13 mouse cellular contexts compared by ENCODE assay signal in the genomic region with DNA sequence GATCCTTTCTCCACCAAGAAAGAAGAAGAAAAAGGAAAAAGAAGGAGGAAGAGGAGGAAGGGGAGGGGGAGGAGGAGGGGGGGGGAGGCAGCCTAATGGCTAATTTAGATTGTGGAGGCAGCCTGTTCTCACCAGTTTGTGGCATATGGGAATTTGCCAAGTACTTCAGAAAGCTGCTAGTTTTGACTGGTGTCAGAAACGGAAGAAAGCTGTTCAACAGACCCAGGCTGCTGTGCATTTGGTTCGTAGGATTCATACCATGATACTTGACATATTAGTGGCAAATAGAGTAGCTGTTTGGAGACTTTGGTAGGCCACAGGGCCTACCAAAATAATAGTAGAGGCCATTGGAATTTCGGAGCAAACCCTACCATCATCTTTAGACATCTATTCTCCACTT.
"Had no signal": no experiment of that assay in that cellular context is flagged by ENCODE, and none has a peak within 500 bp of the region (broad histone marks: within the 10 kb centered on the region; RNA-seq: fewer than 3 reads in every experiment).

No protein-coding gene starts in this region.

- H3K4me2 ChIP-seq: liver, embryonic 12.5 days; midbrain, embryonic 12.5 days; neural tube, embryonic 13.5 days; stomach, embryonic 15.5 days had no signal

- H3K9ac ChIP-seq: liver, embryonic 12.5 days; midbrain, embryonic 12.5 days; neural tube, embryonic 13.5 days; stomach, embryonic 15.5 days had no signal

- ATAC-seq: hindbrain, postnatal 0 days; liver, embryonic 12.5 days; midbrain, embryonic 16.5 days had no signal

- H3K4me1 ChIP-seq: limb, embryonic 10.5 days; liver, embryonic 12.5 days; midbrain, embryonic 12.5 days; neural tube, embryonic 13.5 days; stomach, embryonic 15.5 days had no signal

- H3K27me3 ChIP-seq: liver, embryonic 12.5 days; midbrain, embryonic 12.5 days; neural tube, embryonic 13.5 days; stomach, embryonic 15.5 days had no signal

- H3K4me3 ChIP-seq: limb, embryonic 10.5 days; liver, embryonic 12.5 days; midbrain, embryonic 12.5 days; neural tube, embryonic 13.5 days; stomach, embryonic 15.5 days had no signal

- H3K9me3 ChIP-seq: limb, embryonic 10.5 days; liver, embryonic 12.5 days; midbrain, embryonic 12.5 days; neural tube, embryonic 13.5 days; stomach, embryonic 15.5 days had no signal

- DNase-seq: kidney, adult 11 months; retina, postnatal 1 day; right cerebral cortex, postnatal 4 days; thymus, adult 2 months; thymus, postnatal 25 days had no signal

- H3K36me3 ChIP-seq: limb, embryonic 10.5 days; liver, embryonic 12.5 days; midbrain, embryonic 12.5 days; neural tube, embryonic 13.5 days; stomach, embryonic 15.5 days had no signal

- H3K27ac ChIP-seq: hindbrain, postnatal 0 days; kidney, postnatal 0 days; limb, embryonic 10.5 days; liver, embryonic 12.5 days; midbrain, embryonic 12.5 days; neural tube, embryonic 13.5 days; stomach, embryonic 15.5 days had no signal
